Mouse (Mus musculus): ENCODE data around the gene Cisd1. TPM values are rescaled to one million over a fixed set of nuclear protein-coding genes. Genes with fewer than 3 reads are reported as not detected.

The Cisd1 gene
- polyA plus RNA-seq, 1 experiment from 2014 or later: 158 TPM

DNA sequence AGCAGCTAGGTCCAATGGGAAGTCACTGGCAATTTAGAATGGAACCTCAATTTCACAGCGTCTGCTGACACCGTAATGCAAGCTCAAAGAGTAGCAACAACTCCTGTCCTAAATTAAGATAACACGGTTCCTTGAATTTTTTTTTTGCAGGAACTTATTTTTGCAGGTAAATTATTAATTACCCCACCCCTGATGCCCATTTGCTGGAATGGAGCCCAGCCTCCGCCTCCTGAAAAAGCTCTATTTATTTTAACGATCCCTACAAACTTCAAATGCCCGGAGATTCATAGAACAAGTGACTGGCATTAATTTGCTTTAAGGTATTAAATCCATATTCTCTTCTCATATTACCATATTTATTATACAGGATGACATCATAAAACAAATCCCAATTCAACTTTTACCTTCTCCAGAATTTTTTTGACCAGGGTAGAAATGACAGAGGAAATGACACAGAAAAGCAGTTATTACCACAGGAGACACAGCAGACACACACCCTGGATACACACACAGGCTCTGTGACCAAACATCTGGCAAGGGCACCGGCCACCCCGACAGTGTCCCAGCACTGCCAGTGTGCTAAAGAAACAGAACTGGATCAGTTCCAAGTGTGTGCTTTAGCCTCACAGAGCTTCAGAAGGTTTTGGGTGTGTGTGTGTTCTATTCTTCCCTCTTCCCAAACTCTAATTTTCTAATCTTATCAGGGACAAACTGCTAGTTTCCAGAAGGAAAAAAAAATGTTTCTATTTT is 6.4 kb downstream of the Cisd1 start:
- H3K4me1 ChIP-seq (ENCODE audit: control insufficient read depth, insufficient read depth, low read length): 0 out of 2 replicates have a peak, but pooled peaks cover 4% of the 10 kb centered on the region
- H3K36me3 ChIP-seq (ENCODE audit: control insufficient read depth, insufficient read depth, low read length): peaks cover 7% of the 10 kb centered on the region
- 77% methylated on average over 8 of the region's 8 CpGs for WGBS (ENCODE audit: insufficient replicate concordance)
- H3K27me3 ChIP-seq (ENCODE audit: control insufficient read depth, insufficient read depth, low read length): no peaks in the 10 kb centered on the region
- no peak overlapping the region for H3K4me3 ChIP-seq (ENCODE audit: low read depth, low read length)
- no peaks in the 10 kb centered on the region for H3K9me3 ChIP-seq (replicated peaks; ENCODE audit: control insufficient read depth, low read length)
- no peak overlapping the region for H3K4me2 ChIP-seq
- H3K9ac ChIP-seq (ENCODE audit: low read depth, low read length): no peak overlapping the region
- no peak overlapping the region for H3K27ac ChIP-seq (ENCODE audit: low read depth, low read length)
- no peak for ATAC-seq (replicated peaks; ENCODE audit: insufficient number of reproducible peaks, low FRiP score, low TSS enrichment)

DNA sequence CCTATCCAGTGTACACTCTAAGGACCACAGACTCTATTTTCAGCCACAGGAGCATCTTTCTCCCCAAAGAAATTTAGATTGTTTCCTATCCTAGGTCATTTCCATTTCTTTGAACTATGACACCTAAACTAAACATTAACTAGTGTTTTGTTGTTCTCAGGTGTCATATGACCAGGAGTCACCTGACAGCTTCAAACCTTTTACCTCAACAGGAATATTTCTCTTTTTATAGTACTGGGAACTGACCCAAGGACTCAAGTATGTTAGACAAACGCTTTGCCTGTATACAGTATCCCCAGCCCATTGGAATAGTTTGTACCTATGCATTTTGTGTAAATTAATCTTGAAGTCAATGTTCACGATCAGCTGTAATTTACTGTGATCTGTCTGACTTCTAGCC is 7.0 kb downstream of the Cisd1 start:
- H3K27ac ChIP-seq (ENCODE audit: low read depth, low read length): no peak overlapping the region
- H3K36me3 ChIP-seq (ENCODE audit: control insufficient read depth, insufficient read depth, low read length): peaks cover 10% of the 10 kb centered on the region
- 85% methylated on average over 2 of the region's 2 CpGs for WGBS (ENCODE audit: insufficient replicate concordance)
- no peaks in the 10 kb centered on the region for H3K27me3 ChIP-seq (ENCODE audit: control insufficient read depth, insufficient read depth, low read length)
- H3K4me1 ChIP-seq (ENCODE audit: control insufficient read depth, insufficient read depth, low read length): 0 out of 2 replicates have a peak, but pooled peaks cover 4% of the 10 kb centered on the region
- no peak for ATAC-seq (replicated peaks; ENCODE audit: insufficient number of reproducible peaks, low FRiP score, low TSS enrichment)
- H3K4me2 ChIP-seq: no peak overlapping the region
- no peak overlapping the region for H3K4me3 ChIP-seq (ENCODE audit: low read depth, low read length)
- H3K9me3 ChIP-seq (replicated peaks; ENCODE audit: control insufficient read depth, low read length): no peaks in the 10 kb centered on the region
- H3K9ac ChIP-seq (ENCODE audit: low read depth, low read length): no peak overlapping the region

DNA sequence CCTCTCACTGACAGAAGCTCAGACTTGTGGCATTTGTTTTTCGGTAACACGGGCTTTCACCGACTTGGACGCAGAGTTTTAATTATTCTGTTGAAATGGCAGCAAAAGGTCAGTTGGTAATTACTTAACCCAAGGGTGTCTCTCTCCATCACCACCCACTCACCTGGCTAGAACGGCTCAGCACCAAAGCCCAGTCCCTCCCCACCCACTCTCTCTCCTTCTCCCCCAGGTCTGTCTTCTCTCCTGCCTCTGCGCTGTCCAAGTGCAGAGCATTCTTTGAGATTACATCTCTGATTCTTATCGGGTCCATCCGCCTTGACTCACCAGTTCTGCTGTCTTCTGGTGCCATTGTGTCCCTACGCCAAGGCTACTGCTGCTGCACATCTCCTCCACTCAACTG is 11.9 kb downstream of the Cisd1 start:
- ATAC-seq (replicated peaks; ENCODE audit: insufficient number of reproducible peaks, low FRiP score, low TSS enrichment): no peak
- Histone ChIP-seq H3K4me1 (ENCODE audit: control insufficient read depth, insufficient read depth, low read length) (no peaks in the 10 kb centered on the region), H3K9me3 (replicated peaks; ENCODE audit: control insufficient read depth, low read length) (no peaks in the 10 kb centered on the region), H3K27me3 (ENCODE audit: control insufficient read depth, insufficient read depth, low read length) (no peaks in the 10 kb centered on the region), H3K9ac (ENCODE audit: low read depth, low read length) (no peak overlapping the region), H3K4me2 (no peak overlapping the region), H3K36me3 (ENCODE audit: control insufficient read depth, insufficient read depth, low read length) (peaks cover 19% of the 10 kb centered on the region), H3K27ac (ENCODE audit: low read depth, low read length) (no peak overlapping the region), H3K4me3 (ENCODE audit: low read depth, low read length) (no peak overlapping the region)
- 93% methylated on average over 9 of the region's 9 CpGs for WGBS (ENCODE audit: insufficient replicate concordance)

DNA sequence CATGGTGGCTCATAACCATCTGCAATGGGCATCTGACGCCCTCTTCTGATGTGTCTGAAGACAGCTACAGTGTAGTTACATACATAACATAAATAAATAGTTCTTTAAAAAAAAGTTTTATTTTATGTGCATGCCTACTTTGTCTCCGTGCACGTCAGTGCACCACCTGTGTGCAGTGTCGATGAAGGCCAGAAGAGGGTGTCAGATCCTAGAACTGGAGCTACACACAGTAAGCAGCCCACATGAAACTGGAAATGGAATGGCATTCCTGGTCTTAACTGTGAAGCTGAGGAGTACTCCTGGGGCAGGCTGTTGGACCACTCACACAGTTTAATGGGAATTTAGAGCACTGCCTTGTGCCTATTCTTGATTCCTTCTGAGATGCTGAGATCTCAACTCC is 12.4 kb downstream of the Cisd1 start:
- WGBS (ENCODE audit: insufficient replicate concordance): 88% methylated on average over 4 of the region's 4 CpGs
- no peak for ATAC-seq (replicated peaks; ENCODE audit: insufficient number of reproducible peaks, low FRiP score, low TSS enrichment)
- Histone ChIP-seq H3K4me1 (ENCODE audit: control insufficient read depth, insufficient read depth, low read length) (no peaks in the 10 kb centered on the region), H3K9me3 (replicated peaks; ENCODE audit: control insufficient read depth, low read length) (no peaks in the 10 kb centered on the region), H3K4me2 (no peak overlapping the region), H3K4me3 (ENCODE audit: low read depth, low read length) (no peak overlapping the region), H3K36me3 (ENCODE audit: control insufficient read depth, insufficient read depth, low read length) (peaks cover 19% of the 10 kb centered on the region), H3K27me3 (ENCODE audit: control insufficient read depth, insufficient read depth, low read length) (no peaks in the 10 kb centered on the region), H3K27ac (ENCODE audit: low read depth, low read length) (no peak overlapping the region), H3K9ac (ENCODE audit: low read depth, low read length) (no peak overlapping the region)

DNA sequence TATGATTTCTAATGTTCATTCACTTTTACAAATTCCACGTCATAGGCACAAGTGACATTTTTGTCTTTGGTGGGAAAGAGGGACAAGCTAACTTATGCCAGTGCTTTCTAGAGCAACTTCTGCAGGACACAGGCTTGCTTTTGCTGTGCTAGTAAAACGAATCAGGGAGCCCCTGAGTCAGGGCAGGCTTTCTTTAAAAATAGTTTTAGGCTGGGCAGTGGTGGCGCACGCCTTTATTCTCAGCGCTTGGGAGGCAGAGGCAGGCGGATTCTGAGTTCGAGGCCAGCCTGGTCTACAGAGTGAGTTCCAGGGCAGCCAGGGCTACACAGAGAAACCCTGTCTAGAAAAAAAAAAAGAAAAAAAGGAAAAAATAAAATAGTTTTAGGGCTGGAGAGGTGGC is 12.8 kb downstream of the Cisd1 start:
- H3K4me3 ChIP-seq (ENCODE audit: low read depth, low read length): no peak overlapping the region
- WGBS (ENCODE audit: insufficient replicate concordance): 91% methylated on average over 7 of the region's 7 CpGs
- H3K27me3 ChIP-seq (ENCODE audit: control insufficient read depth, insufficient read depth, low read length): no peaks in the 10 kb centered on the region
- ATAC-seq (replicated peaks; ENCODE audit: insufficient number of reproducible peaks, low FRiP score, low TSS enrichment): no peak
- no peaks in the 10 kb centered on the region for H3K9me3 ChIP-seq (replicated peaks; ENCODE audit: control insufficient read depth, low read length)
- no peak overlapping the region for H3K9ac ChIP-seq (ENCODE audit: low read depth, low read length)
- no peak overlapping the region for H3K27ac ChIP-seq (ENCODE audit: low read depth, low read length)
- no peak overlapping the region for H3K4me2 ChIP-seq
- H3K4me1 ChIP-seq (ENCODE audit: control insufficient read depth, insufficient read depth, low read length): no peaks in the 10 kb centered on the region
- peaks cover 19% of the 10 kb centered on the region for H3K36me3 ChIP-seq (ENCODE audit: control insufficient read depth, insufficient read depth, low read length)

DNA sequence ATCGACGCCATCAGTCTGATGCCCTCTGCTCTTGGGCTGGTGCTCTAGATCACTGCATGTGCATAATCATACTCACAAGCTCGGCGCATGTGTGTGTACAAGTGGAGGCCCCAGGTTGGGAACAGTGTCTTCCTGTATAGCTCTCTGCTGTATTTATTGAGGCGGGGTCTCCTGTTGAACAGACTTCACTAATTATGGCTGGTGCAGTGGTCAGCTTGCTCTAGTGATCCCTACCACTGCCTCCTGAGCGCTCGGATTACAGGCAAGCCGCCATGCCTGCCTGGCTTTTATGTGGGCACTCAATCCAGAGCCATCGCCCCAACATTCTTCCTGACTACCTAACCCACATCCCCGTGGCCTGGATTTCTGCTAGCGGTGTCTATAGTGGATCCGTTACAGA is 14.7 kb downstream of the Cisd1 start:
- Histone ChIP-seq H3K9ac (ENCODE audit: low read depth, low read length) (no peak overlapping the region), H3K4me3 (ENCODE audit: low read depth, low read length) (no peak overlapping the region), H3K27ac (ENCODE audit: low read depth, low read length) (no peak overlapping the region), H3K4me1 (ENCODE audit: control insufficient read depth, insufficient read depth, low read length) (no peaks in the 10 kb centered on the region), H3K4me2 (no peak overlapping the region), H3K27me3 (ENCODE audit: control insufficient read depth, insufficient read depth, low read length) (no peaks in the 10 kb centered on the region), H3K9me3 (replicated peaks; ENCODE audit: control insufficient read depth, low read length) (no peaks in the 10 kb centered on the region), H3K36me3 (ENCODE audit: control insufficient read depth, insufficient read depth, low read length) (peaks cover 14% of the 10 kb centered on the region)
- 92% methylated on average over 12 of the region's 12 CpGs for WGBS (ENCODE audit: insufficient replicate concordance)
- ATAC-seq (replicated peaks; ENCODE audit: insufficient number of reproducible peaks, low FRiP score, low TSS enrichment): no peak

DNA sequence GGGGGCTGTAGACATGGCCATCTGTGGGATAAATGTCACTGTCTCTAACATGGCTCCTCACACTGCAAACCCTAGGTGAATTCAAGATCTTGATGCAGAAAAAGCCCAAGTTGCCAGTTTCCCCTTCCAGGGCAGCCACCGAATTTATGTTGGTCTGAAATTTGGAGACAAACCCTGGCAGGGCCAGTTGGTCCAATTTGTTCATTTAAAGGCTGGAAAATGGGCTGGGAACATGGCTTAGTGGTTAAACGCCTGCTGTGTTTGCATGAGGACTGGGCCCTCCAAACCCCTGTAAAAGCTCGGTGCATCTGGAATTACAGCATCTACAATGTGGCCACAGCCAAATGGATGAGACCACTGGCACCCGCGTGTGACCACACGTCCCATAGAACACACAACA is 15.5 kb downstream of the Cisd1 start:
- WGBS (ENCODE audit: insufficient replicate concordance): 91% methylated on average over 6 of the region's 6 CpGs
- Histone ChIP-seq H3K4me2 (no peak overlapping the region), H3K27ac (ENCODE audit: low read depth, low read length) (no peak overlapping the region), H3K9ac (ENCODE audit: low read depth, low read length) (no peak overlapping the region), H3K9me3 (replicated peaks; ENCODE audit: control insufficient read depth, low read length) (no peaks in the 10 kb centered on the region), H3K4me1 (ENCODE audit: control insufficient read depth, insufficient read depth, low read length) (no peaks in the 10 kb centered on the region), H3K4me3 (ENCODE audit: low read depth, low read length) (no peak overlapping the region), H3K36me3 (ENCODE audit: control insufficient read depth, insufficient read depth, low read length) (peaks cover 14% of the 10 kb centered on the region), H3K27me3 (ENCODE audit: control insufficient read depth, insufficient read depth, low read length) (no peaks in the 10 kb centered on the region)
- ATAC-seq (replicated peaks; ENCODE audit: insufficient number of reproducible peaks, low FRiP score, low TSS enrichment): no peak

DNA sequence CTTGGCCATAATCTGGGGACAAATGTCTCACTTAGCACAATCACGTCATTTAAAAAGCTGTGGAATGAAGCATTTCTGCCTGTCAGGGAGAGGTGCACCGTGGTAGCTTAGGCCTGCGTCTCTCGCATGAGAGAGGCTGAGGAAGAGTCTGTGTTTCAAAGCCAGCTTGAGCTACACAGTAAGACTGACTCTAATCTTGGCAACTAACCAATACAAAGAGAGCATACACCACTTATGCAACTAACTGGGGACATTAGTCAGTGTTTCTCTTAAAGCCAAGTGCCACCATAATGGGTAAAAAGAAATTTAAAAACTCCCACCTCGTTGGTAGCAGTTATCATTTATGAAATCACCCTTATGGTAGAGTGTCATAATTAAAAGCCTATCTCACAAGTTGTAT is 15.9 kb downstream of the Cisd1 start:
- no peak overlapping the region for H3K27ac ChIP-seq (ENCODE audit: low read depth, low read length)
- no peak overlapping the region for H3K4me2 ChIP-seq
- H3K4me3 ChIP-seq (ENCODE audit: low read depth, low read length): no peak overlapping the region
- H3K9ac ChIP-seq (ENCODE audit: low read depth, low read length): no peak overlapping the region
- WGBS (ENCODE audit: insufficient replicate concordance): 86% methylated on average over 5 of the region's 5 CpGs
- ATAC-seq (replicated peaks; ENCODE audit: insufficient number of reproducible peaks, low FRiP score, low TSS enrichment): no peak
- H3K4me1 ChIP-seq (ENCODE audit: control insufficient read depth, insufficient read depth, low read length): no peaks in the 10 kb centered on the region
- H3K9me3 ChIP-seq (replicated peaks; ENCODE audit: control insufficient read depth, low read length): no peaks in the 10 kb centered on the region
- H3K27me3 ChIP-seq (ENCODE audit: control insufficient read depth, insufficient read depth, low read length): no peaks in the 10 kb centered on the region
- peaks cover 14% of the 10 kb centered on the region for H3K36me3 ChIP-seq (ENCODE audit: control insufficient read depth, insufficient read depth, low read length)

DNA sequence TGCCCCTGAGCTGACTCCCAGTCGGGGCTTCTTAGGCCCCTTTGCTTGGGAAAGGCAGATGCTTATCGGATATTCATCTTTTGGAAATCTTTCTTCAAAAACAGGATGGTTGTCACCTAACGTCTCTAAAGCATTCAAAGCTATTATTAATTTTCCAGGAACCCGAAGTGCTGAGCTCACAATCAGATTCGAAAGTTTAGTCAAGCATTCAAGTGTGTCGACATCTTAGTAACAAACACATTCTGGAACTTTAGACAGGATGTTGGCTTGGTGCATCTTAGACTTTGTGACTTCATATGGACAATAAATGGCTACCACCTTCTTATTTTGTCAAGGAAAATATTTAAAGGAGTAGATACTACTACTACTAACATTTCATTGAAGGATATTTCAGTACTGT is 16.4 kb downstream of the Cisd1 start:
- Histone ChIP-seq H3K4me1 (ENCODE audit: control insufficient read depth, insufficient read depth, low read length) (no peaks in the 10 kb centered on the region), H3K9ac (ENCODE audit: low read depth, low read length) (no peak overlapping the region), H3K9me3 (replicated peaks; ENCODE audit: control insufficient read depth, low read length) (no peaks in the 10 kb centered on the region), H3K36me3 (ENCODE audit: control insufficient read depth, insufficient read depth, low read length) (peaks cover 13% of the 10 kb centered on the region), H3K4me3 (ENCODE audit: low read depth, low read length) (no peak overlapping the region), H3K4me2 (no peak overlapping the region), H3K27me3 (ENCODE audit: control insufficient read depth, insufficient read depth, low read length) (no peaks in the 10 kb centered on the region), H3K27ac (ENCODE audit: low read depth, low read length) (no peak overlapping the region)
- WGBS (ENCODE audit: insufficient replicate concordance): 84% methylated on average over 6 of the region's 6 CpGs
- ATAC-seq (replicated peaks; ENCODE audit: insufficient number of reproducible peaks, low FRiP score, low TSS enrichment): no peak
